ENCODE assay signal across 8 mouse cellular contexts in the genomic region with DNA sequence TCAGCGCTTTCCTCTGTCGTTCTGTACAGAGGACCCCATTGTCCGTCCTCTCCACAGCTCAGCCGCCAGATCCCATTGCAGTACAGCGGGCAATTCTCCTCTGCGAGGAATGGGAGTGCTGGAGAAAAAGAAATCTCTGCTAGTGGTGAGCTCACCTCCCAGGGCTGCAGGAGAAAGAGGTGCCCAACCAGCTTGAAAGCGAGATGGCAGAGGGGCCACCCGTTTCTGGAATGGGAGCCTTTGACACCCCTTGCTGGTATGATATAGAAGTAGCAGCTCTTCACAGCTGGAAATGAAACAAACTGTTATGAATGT.
DNase-seq lines count a peak whose midpoint lies in the region; ATAC-seq lines count a peak whose summit lies in the region.

No protein-coding gene starts in this region.

- DNase-seq in kidney, postnatal 4 days: peak; percentile 6 to 18
- DNase-seq in kidney, postnatal 25 days: no peak
- peak; percentile 11 to 20 for DNase-seq in heart, postnatal 10 days
- DNase-seq in left cerebral cortex, postnatal 10 days (ENCODE audit: extremely low spot score in 1 of 2, low spot score in 2 of 2): no peak
- no peak for DNase-seq in layer of hippocampus, adult 18-20 months (ENCODE audit: low spot score in 2 of 2)
- no peak for DNase-seq in frontal cortex, postnatal 14 days (ENCODE audit: low spot score in 2 of 2)

- peak; percentile 44; the same call in 1 of the 2 replicates for ATAC-seq in embryonic facial prominence, embryonic 12.5 days (ENCODE audit: insufficient number of reproducible peaks, insufficient read depth, low FRiP score, low TSS enrichment)
- no peak for ATAC-seq in neural tube, embryonic 12.5 days (ENCODE audit: low FRiP score, low read depth)

- H3K27ac ChIP-seq in embryonic facial prominence, embryonic 12.5 days: peak overlapping the region; percentile 72
- H3K27ac ChIP-seq in neural tube, embryonic 12.5 days: peak overlapping the region; percentile 32; the same call in 1 of the 2 replicates

- H3K9me3 ChIP-seq in embryonic facial prominence, embryonic 12.5 days: no peaks in the 10 kb centered on the region
- no peaks in the 10 kb centered on the region for H3K9me3 ChIP-seq in neural tube, embryonic 12.5 days

- peaks cover 25% of the 10 kb centered on the region for H3K4me1 ChIP-seq in embryonic facial prominence, embryonic 12.5 days
- H3K4me1 ChIP-seq in neural tube, embryonic 12.5 days: peaks cover 11% of the 10 kb centered on the region; the same call in 1 of the 2 replicates

- WGBS in embryonic facial prominence, embryonic 12.5 days: 22% methylated on average over 8 of the region's 8 CpGs
- 38% methylated on average over 8 of the region's 8 CpGs for WGBS in neural tube, embryonic 12.5 days

- no peak overlapping the region for H3K4me3 ChIP-seq in embryonic facial prominence, embryonic 12.5 days
- H3K4me3 ChIP-seq in neural tube, embryonic 12.5 days: no peak overlapping the region

- H3K9ac ChIP-seq in embryonic facial prominence, embryonic 12.5 days: no peak overlapping the region
- no peak overlapping the region for H3K9ac ChIP-seq in neural tube, embryonic 12.5 days

- H3K4me2 ChIP-seq in embryonic facial prominence, embryonic 12.5 days (replicated peaks): no peak overlapping the region
- H3K4me2 ChIP-seq in neural tube, embryonic 12.5 days (replicated peaks): no peak overlapping the region

- no peaks in the 10 kb centered on the region for H3K36me3 ChIP-seq in embryonic facial prominence, embryonic 12.5 days
- no peaks in the 10 kb centered on the region for H3K36me3 ChIP-seq in neural tube, embryonic 12.5 days

- no peaks in the 10 kb centered on the region for H3K27me3 ChIP-seq in embryonic facial prominence, embryonic 12.5 days
- H3K27me3 ChIP-seq in neural tube, embryonic 12.5 days (replicated peaks): no peaks in the 10 kb centered on the region

- intact Hi-C loops in heart, postnatal 10 days (cut with DNase I): no loop called here
- intact Hi-C loops in left cerebral cortex, postnatal 10 days (cut with DNase I): no loop called here

Comparison
In these comparisons a context has a peak if more than half of its experiments do, and no peak if none do; other contexts are left out.
1. DNase-seq: peak in kidney, postnatal 4 days (2 of 2) and heart, postnatal 10 days (2 of 2); none in kidney, postnatal 25 days (0 of 2), left cerebral cortex, postnatal 10 days (0 of 2), layer of hippocampus, adult 18-20 months (0 of 2) and frontal cortex, postnatal 14 days (0 of 2).